Mouse (Mus musculus) lung, adult 2 months (tissue): Measurements from ENCODE around the gene Gm5134.
A peak's percentile ranks its signal among the peaks of the same experiment; 100 is the strongest.

ENCODE experiments used
- CTCF ChIP-seq: fragments of 200-500 bp; IDR thresholded peaks from 2 replicates; pipeline ENCODE4 v1.5.1; 2011; ENCODE audit warnings: mild to moderate bottlenecking, low read length, control low read depth; ENCODE audit not compliant: insufficient read depth
- POLR2A ChIP-seq: fragments of 200-500 bp; IDR thresholded peaks from 2 replicates; pipeline ENCODE4 v1.6.1; 2011; ENCODE audit warnings: low read depth, mild to moderate bottlenecking, control low read depth, low read length, borderline replicate concordance; ENCODE audit errors: extremely low read depth

DNA sequence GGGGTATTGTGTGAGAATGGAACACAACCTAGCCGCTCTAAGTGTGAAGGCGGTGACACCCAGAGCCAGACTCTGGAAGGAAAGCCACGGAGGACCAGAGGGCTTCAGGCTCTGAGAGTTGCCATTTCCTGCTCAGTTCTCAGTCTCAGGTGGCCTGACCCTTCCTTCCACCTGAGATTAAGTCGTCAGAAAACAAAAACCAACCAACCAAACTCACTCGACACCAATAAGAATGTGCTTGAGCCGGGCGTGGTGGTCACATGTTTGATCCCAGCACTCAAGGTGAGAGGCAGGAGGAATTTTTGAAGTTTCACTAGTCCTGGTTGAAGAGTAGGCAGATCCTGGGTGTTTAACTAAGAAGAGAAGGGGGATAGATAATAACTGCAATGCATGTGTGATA, 8.4 kb upstream of the Gm5134 start:
- TF ChIP-seq CTCF: no peak
- peak; percentile 48; the same call in 1 of the 2 replicates for TF ChIP-seq POLR2A
